Mouse (Mus musculus): ENCODE measurements around the gene Mecom. TPM values are rescaled to one million over a fixed set of nuclear protein-coding genes. Genes with fewer than 3 reads are reported as not detected.

Gene Mecom
- polyA plus RNA-seq, 1 experiment from 2014 or later, result 10.2 TPM

GRCm38 (mm10) chr3:30138588-30138987, 409.2 kb downstream of the Mecom start:
- no peak overlapping the region for H3K9ac ChIP-seq (ENCODE audit: low read depth, low read length)
- H3K4me1 ChIP-seq (ENCODE audit: control insufficient read depth, insufficient read depth, low read length), result no peaks in the 10 kb centered on the region; the same call in 1 of the 2 replicates
- H3K4me3 ChIP-seq (ENCODE audit: low read length), result peak overlapping the region; percentile 10; the same call in 1 of the 2 replicates
- no peaks in the 10 kb centered on the region for H3K27me3 ChIP-seq (replicated peaks; ENCODE audit: control insufficient read depth, insufficient read depth, low read length)
- ATAC-seq, result no peak
- no peaks in the 10 kb centered on the region for H3K9me3 ChIP-seq (ENCODE audit: control insufficient read depth, low read length)
- H3K27ac ChIP-seq (ENCODE audit: low read length), result peak overlapping the region; percentile 20; the same call in 1 of the 2 replicates
- 61% methylated on average over 6 of the region's 6 CpGs for WGBS
- H3K4me2 ChIP-seq (ENCODE audit: low read depth, low read length), result 0 out of 2 replicates have a peak overlapping the region, but pooled peaks have one; percentile 16
- no peaks in the 10 kb centered on the region for H3K36me3 ChIP-seq (ENCODE audit: control insufficient read depth, insufficient read depth, low read length)

GRCm38 (mm10) chr3:30135857-30136256, 412.0 kb downstream of the Mecom start:
- Histone ChIP-seq H3K4me2 (ENCODE audit: low read depth, low read length) (no peak overlapping the region), H3K9me3 (ENCODE audit: control insufficient read depth, low read length) (no peaks in the 10 kb centered on the region), H3K4me3 (ENCODE audit: low read length) (no peak overlapping the region), H3K27ac (ENCODE audit: low read length) (no peak overlapping the region), H3K9ac (ENCODE audit: low read depth, low read length) (no peak overlapping the region), H3K27me3 (replicated peaks; ENCODE audit: control insufficient read depth, insufficient read depth, low read length) (no peaks in the 10 kb centered on the region), H3K36me3 (ENCODE audit: control insufficient read depth, insufficient read depth, low read length) (no peaks in the 10 kb centered on the region), H3K4me1 (ENCODE audit: control insufficient read depth, insufficient read depth, low read length) (no peaks in the 10 kb centered on the region; the same call in 1 of the 2 replicates)
- WGBS, result 57% methylated on average over 6 of the region's 6 CpGs
- peak; percentile 55 for ATAC-seq

- 48% methylated on average over 1 of the region's 1 CpGs for WGBS
- no peaks in the 10 kb centered on the region for H3K36me3 ChIP-seq (ENCODE audit: control insufficient read depth, insufficient read depth, low read length)
- no peak overlapping the region for H3K9ac ChIP-seq (ENCODE audit: low read depth, low read length)
- no peaks in the 10 kb centered on the region; the same call in 1 of the 2 replicates for H3K4me1 ChIP-seq (ENCODE audit: control insufficient read depth, insufficient read depth, low read length)
- no peak overlapping the region for H3K27ac ChIP-seq (ENCODE audit: low read length)
- no peaks in the 10 kb centered on the region for H3K27me3 ChIP-seq (replicated peaks; ENCODE audit: control insufficient read depth, insufficient read depth, low read length)
- no peak overlapping the region for H3K4me3 ChIP-seq (ENCODE audit: low read length)
- no peaks in the 10 kb centered on the region for H3K9me3 ChIP-seq (ENCODE audit: control insufficient read depth, low read length)
- no peak overlapping the region for H3K4me2 ChIP-seq (ENCODE audit: low read depth, low read length)
- ATAC-seq, result 0 out of 2 replicates have a peak, but pooled peaks have one; percentile 8
Observed at GRCm38 (mm10) chr3:30135119-30135518, 412.7 kb downstream of the Mecom start.

GRCm38 (mm10) chr3:30132981-30133380, 414.8 kb downstream of the Mecom start:
- WGBS, result 81% methylated on average over 3 of the region's 3 CpGs
- H3K4me3 ChIP-seq (ENCODE audit: low read length), result no peak overlapping the region
- H3K9ac ChIP-seq (ENCODE audit: low read depth, low read length), result no peak overlapping the region
- H3K4me1 ChIP-seq (ENCODE audit: control insufficient read depth, insufficient read depth, low read length), result no peaks in the 10 kb centered on the region; the same call in 1 of the 2 replicates
- H3K27me3 ChIP-seq (replicated peaks; ENCODE audit: control insufficient read depth, insufficient read depth, low read length), result no peaks in the 10 kb centered on the region
- H3K9me3 ChIP-seq (ENCODE audit: control insufficient read depth, low read length), result no peaks in the 10 kb centered on the region
- H3K4me2 ChIP-seq (ENCODE audit: low read depth, low read length), result no peak overlapping the region
- H3K27ac ChIP-seq (ENCODE audit: low read length), result no peak overlapping the region
- ATAC-seq, result no peak
- no peaks in the 10 kb centered on the region for H3K36me3 ChIP-seq (ENCODE audit: control insufficient read depth, insufficient read depth, low read length)

- H3K27ac ChIP-seq (ENCODE audit: low read length), result 0 out of 2 replicates have a peak overlapping the region, but pooled peaks have one; percentile 5
- no peak overlapping the region for H3K4me3 ChIP-seq (ENCODE audit: low read length)
- H3K9ac ChIP-seq (ENCODE audit: low read depth, low read length), result no peak overlapping the region
- H3K4me1 ChIP-seq (ENCODE audit: control insufficient read depth, insufficient read depth, low read length), result no peaks in the 10 kb centered on the region; the same call in 1 of the 2 replicates
- no peaks in the 10 kb centered on the region for H3K27me3 ChIP-seq (replicated peaks; ENCODE audit: control insufficient read depth, insufficient read depth, low read length)
- peak; percentile 66 for ATAC-seq
- no peaks in the 10 kb centered on the region for H3K9me3 ChIP-seq (ENCODE audit: control insufficient read depth, low read length)
- H3K36me3 ChIP-seq (ENCODE audit: control insufficient read depth, insufficient read depth, low read length), result no peaks in the 10 kb centered on the region
- 64% methylated on average over 2 of the region's 2 CpGs for WGBS
- H3K4me2 ChIP-seq (ENCODE audit: low read depth, low read length), result no peak overlapping the region
Observed at GRCm38 (mm10) chr3:30132370-30132769, 415.4 kb downstream of the Mecom start.

- Histone ChIP-seq H3K4me1 (ENCODE audit: control insufficient read depth, insufficient read depth, low read length) (no peaks in the 10 kb centered on the region), H3K9ac (ENCODE audit: low read depth, low read length) (no peak overlapping the region), H3K27ac (ENCODE audit: low read length) (no peak overlapping the region), H3K27me3 (replicated peaks; ENCODE audit: control insufficient read depth, insufficient read depth, low read length) (no peaks in the 10 kb centered on the region), H3K36me3 (ENCODE audit: control insufficient read depth, insufficient read depth, low read length) (no peaks in the 10 kb centered on the region), H3K4me2 (ENCODE audit: low read depth, low read length) (no peak overlapping the region), H3K4me3 (ENCODE audit: low read length) (no peak overlapping the region), H3K9me3 (ENCODE audit: control insufficient read depth, low read length) (no peaks in the 10 kb centered on the region)
- 56% methylated on average over 4 of the region's 4 CpGs for WGBS
- ATAC-seq, result no peak
Observed at GRCm38 (mm10) chr3:30130495-30130894, 417.3 kb downstream of the Mecom start.

- no peaks in the 10 kb centered on the region for H3K9me3 ChIP-seq (ENCODE audit: control insufficient read depth, low read length)
- H3K27ac ChIP-seq (ENCODE audit: low read length), result no peak overlapping the region
- no peak overlapping the region for H3K4me3 ChIP-seq (ENCODE audit: low read length)
- no peak overlapping the region for H3K4me2 ChIP-seq (ENCODE audit: low read depth, low read length)
- no peaks in the 10 kb centered on the region for H3K4me1 ChIP-seq (ENCODE audit: control insufficient read depth, insufficient read depth, low read length)
- WGBS, result 83% methylated on average over 3 of the region's 3 CpGs
- no peaks in the 10 kb centered on the region for H3K27me3 ChIP-seq (replicated peaks; ENCODE audit: control insufficient read depth, insufficient read depth, low read length)
- H3K36me3 ChIP-seq (ENCODE audit: control insufficient read depth, insufficient read depth, low read length), result no peaks in the 10 kb centered on the region
- ATAC-seq, result no peak
- no peak overlapping the region for H3K9ac ChIP-seq (ENCODE audit: low read depth, low read length)
Observed at GRCm38 (mm10) chr3:30122618-30123017, 425.2 kb downstream of the Mecom start.

GRCm38 (mm10) chr3:30120790-30121512, 426.9 kb downstream of the Mecom start:
- no peak overlapping the region for H3K4me2 ChIP-seq (ENCODE audit: low read depth, low read length)
- no peak overlapping the region for H3K9ac ChIP-seq (ENCODE audit: low read depth, low read length)
- no peaks in the 10 kb centered on the region for H3K36me3 ChIP-seq (ENCODE audit: control insufficient read depth, insufficient read depth, low read length)
- ATAC-seq, result no peak
- no peaks in the 10 kb centered on the region for H3K9me3 ChIP-seq (ENCODE audit: control insufficient read depth, low read length)
- no peak overlapping the region for H3K4me3 ChIP-seq (ENCODE audit: low read length)
- no peaks in the 10 kb centered on the region for H3K4me1 ChIP-seq (ENCODE audit: control insufficient read depth, insufficient read depth, low read length)
- no peaks in the 10 kb centered on the region for H3K27me3 ChIP-seq (replicated peaks; ENCODE audit: control insufficient read depth, insufficient read depth, low read length)
- no peak overlapping the region for H3K27ac ChIP-seq (ENCODE audit: low read length)
- 80% methylated on average over 8 of the region's 8 CpGs for WGBS

GRCm38 (mm10) chr3:30118594-30119297, 429.1 kb downstream of the Mecom start:
- WGBS, result 77% methylated on average over 7 of the region's 7 CpGs
- H3K36me3 ChIP-seq (ENCODE audit: control insufficient read depth, insufficient read depth, low read length), result no peaks in the 10 kb centered on the region
- H3K27me3 ChIP-seq (replicated peaks; ENCODE audit: control insufficient read depth, insufficient read depth, low read length), result no peaks in the 10 kb centered on the region

More at GRCm38 (mm10) chr3:30118594-30119297, 429.1 kb downstream of the Mecom start:
- no peak for ATAC-seq
- Histone ChIP-seq H3K27ac (ENCODE audit: low read length) (no peak overlapping the region), H3K9ac (ENCODE audit: low read depth, low read length) (no peak overlapping the region), H3K9me3 (ENCODE audit: control insufficient read depth, low read length) (no peaks in the 10 kb centered on the region), H3K4me1 (ENCODE audit: control insufficient read depth, insufficient read depth, low read length) (no peaks in the 10 kb centered on the region), H3K4me3 (ENCODE audit: low read length) (no peak overlapping the region), H3K4me2 (ENCODE audit: low read depth, low read length) (no peak overlapping the region)
